Mouse (Mus musculus) lung, embryonic 15.5 days (tissue): Measurements from ENCODE around the gene Six2. TPM values are rescaled to one million over a fixed set of nuclear protein-coding genes. Genes with fewer than 3 reads are reported as not detected.

Source experiments
- ATAC-seq: fragments of 200-750 bp; cut with Nextera tagmentation; 2 replicates; pipeline ENCODE4 v1.8.0; 2017; ENCODE audit warnings: moderate number of reproducible peaks, borderline replicate concordance; ENCODE audit not compliant: low FRiP score, low TSS enrichment; ENCODE audit errors: extremely low read depth
- H3K27ac ChIP-seq: fragments of 300-500 bp; sonication (generic); 2 replicates; pipeline ENCODE4 v1.5.1; 2015; ENCODE audit warnings: moderate library complexity, mild to moderate bottlenecking, inconsistent platforms
- H3K27me3 ChIP-seq: fragments of 300-500 bp; sonication (generic); 2 replicates; pipeline ENCODE4 v1.6.1; 2015; ENCODE audit warnings: inconsistent platforms
- H3K36me3 ChIP-seq: fragments of 300-500 bp; sonication (generic); 2 replicates; pipeline ENCODE4 v1.6.1; 2015; ENCODE audit warnings: inconsistent platforms
- H3K4me1 ChIP-seq: fragments of 300-500 bp; sonication (generic); 2 replicates; pipeline ENCODE4 v1.6.1; 2015; ENCODE audit warnings: inconsistent platforms
- H3K4me2 ChIP-seq: fragments of 300-500 bp; sonication (generic); 2 replicates; pipeline ENCODE4 v1.6.1; 2015; ENCODE audit warnings: inconsistent platforms, mild to moderate bottlenecking, moderate library complexity
- H3K4me3 ChIP-seq: fragments of 300-500 bp; sonication (generic); 2 replicates; pipeline ENCODE4 v1.5.1; 2015; ENCODE audit warnings: mild to moderate bottlenecking, inconsistent platforms
- H3K9ac ChIP-seq: fragments of 300-500 bp; sonication (generic); 2 replicates; pipeline ENCODE4 v1.6.1; 2015; ENCODE audit warnings: inconsistent platforms
- H3K9me3 ChIP-seq: fragments of 300-500 bp; sonication (generic); 2 replicates; pipeline ENCODE4 v1.6.1; 2016; ENCODE audit warnings: inconsistent platforms
- WGBS: fragments of 180-500 bp; shearing (Covaris S2); methylation state at CpG from one replicate; pipeline ENCODE4 v1.1.7; 2015; 5-methylcytosine and 5-hydroxymethylcytosine counted together
- polyA plus RNA-seq: library from polyadenylated mRNA; unstranded; fragments of >200 nt; fragmentation: Nextera tagmentation; extraction: Ambion mirVana; gene quantifications from 2 replicates; pipeline ENCODE4 v1.2.1, GENCODE M21; 2015

The Six2 gene
- polyA plus RNA-seq, 1 experiment from 2014 or later: 0.55 TPM

- H3K9me3 ChIP-seq: no peaks in the 10 kb centered on the region
- H3K4me2 ChIP-seq: no peak overlapping the region
- H3K27ac ChIP-seq: no peak overlapping the region
- no peak overlapping the region for H3K9ac ChIP-seq
- 65% methylated on average over 12 of the region's 12 CpGs for WGBS
- H3K36me3 ChIP-seq: no peaks in the 10 kb centered on the region
- ATAC-seq: no peak
- no peak overlapping the region for H3K4me3 ChIP-seq
- H3K4me1 ChIP-seq: no peaks in the 10 kb centered on the region
- H3K27me3 ChIP-seq: no peaks in the 10 kb centered on the region; the same call in 1 of the 2 replicates
These were observed 16.5 kb upstream of the Six2 start for GRCm38 (mm10) chr17:85704369-85705260.

- Histone ChIP-seq H3K36me3 (no peaks in the 10 kb centered on the region), H3K9ac (no peak overlapping the region), H3K4me1 (no peaks in the 10 kb centered on the region), H3K9me3 (no peaks in the 10 kb centered on the region), H3K4me3 (no peak overlapping the region), H3K27me3 (peaks cover 26% of the 10 kb centered on the region), H3K4me2 (no peak overlapping the region), H3K27ac (no peak overlapping the region)
- WGBS: 54% methylated on average over 4 of the region's 4 CpGs
- no peak for ATAC-seq
These were observed 12.0 kb upstream of the Six2 start for GRCm38 (mm10) chr17:85700028-85700427.

- peaks cover 38% of the 10 kb centered on the region for H3K27me3 ChIP-seq
- no peaks in the 10 kb centered on the region for H3K36me3 ChIP-seq
- H3K9ac ChIP-seq: no peak overlapping the region
- H3K9me3 ChIP-seq: no peaks in the 10 kb centered on the region
- H3K27ac ChIP-seq: no peak overlapping the region
- H3K4me3 ChIP-seq: no peak overlapping the region
- H3K4me1 ChIP-seq: no peaks in the 10 kb centered on the region
- ATAC-seq: no peak
- 50% methylated on average over 6 of the region's 6 CpGs for WGBS
- no peak overlapping the region for H3K4me2 ChIP-seq
These were observed 10.6 kb upstream of the Six2 start for GRCm38 (mm10) chr17:85698643-85699042.

- H3K9me3 ChIP-seq: no peaks in the 10 kb centered on the region
- H3K4me2 ChIP-seq: no peak overlapping the region
- ATAC-seq: no peak
- no peaks in the 10 kb centered on the region for H3K4me1 ChIP-seq
- no peak overlapping the region for H3K4me3 ChIP-seq
- H3K9ac ChIP-seq: no peak overlapping the region
- H3K27me3 ChIP-seq: peaks cover 45% of the 10 kb centered on the region
- no peaks in the 10 kb centered on the region for H3K36me3 ChIP-seq
- no peak overlapping the region for H3K27ac ChIP-seq
- 74% methylated on average over 1 of the region's 1 CpGs for WGBS
These were observed 9.9 kb upstream of the Six2 start for GRCm38 (mm10) chr17:85697976-85698375.

GRCm38 (mm10) chr17:85694499-85694898, 6.4 kb upstream of the Six2 start:
- Histone ChIP-seq H3K4me3 (no peak overlapping the region), H3K4me2 (no peak overlapping the region), H3K9ac (no peak overlapping the region), H3K27ac (no peak overlapping the region), H3K27me3 (peaks cover 80% of the 10 kb centered on the region), H3K4me1 (no peaks in the 10 kb centered on the region), H3K36me3 (no peaks in the 10 kb centered on the region), H3K9me3 (no peaks in the 10 kb centered on the region)
- 78% methylated on average over 6 of the region's 6 CpGs for WGBS
- ATAC-seq: no peak

GRCm38 (mm10) chr17:85693101-85693500, 5.0 kb upstream of the Six2 start:
- H3K4me2 ChIP-seq: no peak overlapping the region

GRCm38 (mm10) chr17:85692594-85692993, 4.5 kb upstream of the Six2 start:
- no peak for ATAC-seq
- H3K4me3 ChIP-seq: no peak overlapping the region
- no peak overlapping the region for H3K9ac ChIP-seq
- peaks cover 17% of the 10 kb centered on the region for H3K4me1 ChIP-seq
- 4% methylated on average over 23 of the region's 23 CpGs for WGBS
- H3K36me3 ChIP-seq: no peaks in the 10 kb centered on the region
- no peak overlapping the region for H3K4me2 ChIP-seq
- no peak overlapping the region for H3K27ac ChIP-seq
- H3K27me3 ChIP-seq: peaks cover 94% of the 10 kb centered on the region
- H3K9me3 ChIP-seq: no peaks in the 10 kb centered on the region

More at GRCm38 (mm10) chr17:85693101-85693500, 5.0 kb upstream of the Six2 start:
- no peak overlapping the region for H3K27ac ChIP-seq
- 7% methylated on average over 9 of the region's 9 CpGs for WGBS
- peaks cover 13% of the 10 kb centered on the region for H3K4me1 ChIP-seq
- H3K9me3 ChIP-seq: no peaks in the 10 kb centered on the region
- H3K27me3 ChIP-seq: peaks cover 94% of the 10 kb centered on the region
- no peak overlapping the region for H3K4me3 ChIP-seq
- no peak overlapping the region for H3K9ac ChIP-seq
- no peak for ATAC-seq
- no peaks in the 10 kb centered on the region for H3K36me3 ChIP-seq

GRCm38 (mm10) chr17:85691701-85692536, 3.8 kb upstream of the Six2 start:
- Histone ChIP-seq H3K4me3 (no peak overlapping the region), H3K9me3 (no peaks in the 10 kb centered on the region), H3K4me1 (peaks cover 22% of the 10 kb centered on the region), H3K27ac (no peak overlapping the region), H3K27me3 (peaks cover 98% of the 10 kb centered on the region), H3K9ac (no peak overlapping the region), H3K36me3 (no peaks in the 10 kb centered on the region), H3K4me2 (no peak overlapping the region; the same call in 1 of the 2 replicates)
- ATAC-seq: no peak
- 2% methylated on average over 43 of the region's 43 CpGs for WGBS

- peaks cover 98% of the 10 kb centered on the region for H3K27me3 ChIP-seq
- H3K4me3 ChIP-seq: no peak overlapping the region
- no peaks in the 10 kb centered on the region for H3K9me3 ChIP-seq
- no peak overlapping the region for H3K27ac ChIP-seq
- H3K4me1 ChIP-seq: peaks cover 22% of the 10 kb centered on the region
- no peak overlapping the region for H3K4me2 ChIP-seq
- H3K36me3 ChIP-seq: no peaks in the 10 kb centered on the region
- 9% methylated on average over 4 of the region's 4 CpGs for WGBS
- no peak for ATAC-seq
- H3K9ac ChIP-seq: no peak overlapping the region
These were observed 2.9 kb upstream of the Six2 start for GRCm38 (mm10) chr17:85690969-85691335.

GRCm38 (mm10) chr17:85690323-85690968, 2.4 kb upstream of the Six2 start:
- H3K27ac ChIP-seq: no peak overlapping the region
- H3K4me1 ChIP-seq: peaks cover 22% of the 10 kb centered on the region
- no peaks in the 10 kb centered on the region for H3K9me3 ChIP-seq
- no peak overlapping the region for H3K9ac ChIP-seq
- H3K36me3 ChIP-seq: no peaks in the 10 kb centered on the region
- no peak overlapping the region for H3K4me2 ChIP-seq
- no peak overlapping the region for H3K4me3 ChIP-seq
- WGBS: 14% methylated on average over 6 of the region's 6 CpGs
- no peak for ATAC-seq
- peaks cover 98% of the 10 kb centered on the region for H3K27me3 ChIP-seq

GRCm38 (mm10) chr17:85689807-85690319, 1.8 kb upstream of the Six2 start:
- ATAC-seq: no peak
- no peak overlapping the region for H3K4me3 ChIP-seq

More at GRCm38 (mm10) chr17:85689807-85690319, 1.8 kb upstream of the Six2 start:
- Histone ChIP-seq H3K36me3 (no peaks in the 10 kb centered on the region), H3K9ac (no peak overlapping the region), H3K9me3 (no peaks in the 10 kb centered on the region), H3K4me1 (peaks cover 22% of the 10 kb centered on the region), H3K4me2 (no peak overlapping the region; the same call in 1 of the 2 replicates), H3K27ac (no peak overlapping the region), H3K27me3 (peaks cover 100% of the 10 kb centered on the region)
- 9% methylated on average over 5 of the region's 5 CpGs for WGBS
